In the genomic region with DNA sequence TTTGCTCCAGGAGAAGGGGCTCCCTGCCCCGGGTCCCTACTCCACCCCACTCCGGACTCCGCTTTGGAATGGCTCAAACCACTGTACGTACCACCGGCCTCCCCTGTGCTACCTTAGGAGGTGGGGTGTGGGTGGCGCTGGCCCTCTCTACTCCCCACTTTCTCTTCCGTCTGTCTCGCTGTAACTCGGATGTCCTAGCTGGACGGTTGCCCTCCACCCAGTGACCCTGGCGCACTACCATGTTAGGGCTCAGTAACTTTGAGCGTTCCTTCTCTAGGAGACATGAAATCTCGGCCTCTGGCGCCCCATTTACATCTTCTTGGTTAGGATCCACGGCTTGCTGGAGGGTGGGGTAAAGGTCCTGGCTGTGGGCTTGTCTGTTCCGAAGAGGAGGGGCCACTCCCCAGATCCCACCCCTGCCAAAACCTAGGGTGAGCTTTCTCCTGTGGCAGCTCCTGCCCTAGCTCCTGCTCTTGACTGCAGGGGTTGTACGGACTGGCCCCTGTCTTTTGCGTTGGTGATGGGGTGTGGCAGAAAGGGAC, we compare ENCODE assay signal across 8 mouse cellular contexts. TPM values are rescaled to one million over a fixed set of nuclear protein-coding genes. Genes with fewer than 3 reads are reported as not detected.
DNase-seq lines count a peak whose midpoint lies in the region; ATAC-seq and TF ChIP-seq lines count a peak whose summit lies in the region.
"Had no signal": no experiment of that assay in that cellular context is flagged by ENCODE, and none has a peak within 500 bp of the region (broad histone marks: within the 10 kb centered on the region; RNA-seq: fewer than 3 reads in every experiment).

No protein-coding gene starts in this region.

- WGBS in forebrain, embryonic 14.5 days, result 8% methylated on average over 18 of the region's 18 CpGs

- no peaks in the 10 kb centered on the region for H3K9me3 ChIP-seq in G1E (replicated peaks)
- no peaks in the 10 kb centered on the region for H3K9me3 ChIP-seq in forebrain, embryonic 14.5 days (replicated peaks; ENCODE audit: control insufficient read depth, low read length)

- peaks cover 97% of the 10 kb centered on the region for H3K4me1 ChIP-seq in G1E (ENCODE audit: insufficient read depth, low read depth, low read length)
- peaks cover 59% of the 10 kb centered on the region for H3K4me1 ChIP-seq in forebrain, embryonic 14.5 days (ENCODE audit: control insufficient read depth, insufficient read depth, low read length)

- H3K9ac ChIP-seq in forebrain, embryonic 14.5 days (ENCODE audit: low read length), result peak overlapping the region; percentile 70

- no peak for TF ChIP-seq CTCF in G1E (IDR thresholded peaks at IDR 0.05; ENCODE audit: low read depth, low read length)

- DNase-seq in CD4-positive helper T cell, adult 2 months (ENCODE audit: low read depth, low spot score), result peak; percentile 28
- no peak for DNase-seq in G1E (ENCODE audit: low spot score)
- DNase-seq in forebrain, embryonic 14.5 days (ENCODE audit: low spot score), result no peak
- DNase-seq in kidney, adult 9 months, result peak; percentile 68
- peak; percentile 62 for DNase-seq in lung, postnatal 36 days
- DNase-seq in frontal cortex, postnatal 36 days (ENCODE audit: low spot score in 2 of 2), result no peak
- no peak for DNase-seq in cerebellum, postnatal 25 days

- H3K4me2 ChIP-seq in forebrain, embryonic 14.5 days (ENCODE audit: low read length), result peak overlapping the region; percentile 100

- peak overlapping the region; percentile 77 for H3K4me3 ChIP-seq in G1E (ENCODE audit: low read depth, low read length)
- peak overlapping the region; percentile 57 for H3K4me3 ChIP-seq in forebrain, embryonic 14.5 days (ENCODE audit: low read depth, low read length)

- H3K27ac ChIP-seq in forebrain, embryonic 14.5 days (ENCODE audit: low read depth, low read length), result no peak overlapping the region

- ATAC-seq in G1E (ENCODE audit: extremely low read depth, insufficient number of reproducible peaks, low FRiP score, poor library complexity, severe bottlenecking), result no peak
- ATAC-seq in forebrain, embryonic 14.5 days, result no peak

- peaks cover 60% of the 10 kb centered on the region for H3K36me3 ChIP-seq in G1E (replicated peaks)
- no peaks in the 10 kb centered on the region for H3K36me3 ChIP-seq in forebrain, embryonic 14.5 days (ENCODE audit: control insufficient read depth, insufficient read depth, low read length)

- H3K27me3 ChIP-seq in G1E (ENCODE audit: insufficient read depth, low read length), result peaks cover 24% of the 10 kb centered on the region
- H3K27me3 ChIP-seq in forebrain, embryonic 14.5 days (replicated peaks; ENCODE audit: control insufficient read depth, insufficient read depth, low read length), result peaks cover 10% of the 10 kb centered on the region; the same call in 1 of the 2 replicates

RNA-seq across cellular contexts. Expression of gene Gjd3, which starts 21.7 kb away (rescaled TPM):
- total RNA-seq in G1E (2014; fragmentation: Nextera tagmentation) (not detected in 2 replicates), G1E (2017) (not detected in 2 replicates)
- not detected in 2 replicates for polyA plus RNA-seq in G1E (2012)
- polyA plus RNA-seq in forebrain, embryonic 14.5 days (2014; fragmentation: Nextera tagmentation; extraction: Ambion mirVana), result 0.27 and 0.28 TPM in 2 replicates
- total RNA-seq: gastrocnemius, postnatal 36 days had no signal

RNA-seq across cellular contexts. Expression of gene Rara, which starts 33.5 kb away (rescaled TPM):
- total RNA-seq in G1E (2014; fragmentation: Nextera tagmentation) (109 and 110 TPM in 2 replicates), G1E (2017) (16.9 and 17.1 TPM in 2 replicates)
- polyA plus RNA-seq in G1E (2012), result 84.4 and 103 TPM in 2 replicates
- 8.2 and 9.8 TPM in 2 replicates for polyA plus RNA-seq in forebrain, embryonic 14.5 days (2014; fragmentation: Nextera tagmentation; extraction: Ambion mirVana)

RNA-seq across cellular contexts. Expression of gene Cdc6, which starts 53.5 kb away (rescaled TPM):
- total RNA-seq in G1E (2014; fragmentation: Nextera tagmentation) (60.7 and 84.9 TPM in 2 replicates), G1E (2017) (52.7 and 63.4 TPM in 2 replicates)
- 3.4 and 4.1 TPM in 2 replicates for polyA plus RNA-seq in G1E (2012)
- 14.1 and 16.4 TPM in 2 replicates for polyA plus RNA-seq in forebrain, embryonic 14.5 days (2014; fragmentation: Nextera tagmentation; extraction: Ambion mirVana)

Comparison
In these comparisons a context has a peak if more than half of its experiments do, and no peak if none do; other contexts are left out.
1. DNase-seq: peak in CD4-positive helper T cell, adult 2 months (single experiment), kidney, adult 9 months (single experiment) and lung, postnatal 36 days (single experiment); none in G1E (single experiment), forebrain, embryonic 14.5 days (single experiment), frontal cortex, postnatal 36 days (0 of 2) and cerebellum, postnatal 25 days (0 of 2).